Mouse (Mus musculus): ENCODE data around the gene Lrrc41. TPM values are rescaled to one million over a fixed set of nuclear protein-coding genes. Genes with fewer than 3 reads are reported as not detected.
A peak's percentile ranks its signal among the peaks of the same experiment; 100 is the strongest.

Lrrc41 gene
- polyA plus RNA-seq (2012; rRNA removed), result 47.3 and 56.4 TPM in 2 replicates

DNA sequence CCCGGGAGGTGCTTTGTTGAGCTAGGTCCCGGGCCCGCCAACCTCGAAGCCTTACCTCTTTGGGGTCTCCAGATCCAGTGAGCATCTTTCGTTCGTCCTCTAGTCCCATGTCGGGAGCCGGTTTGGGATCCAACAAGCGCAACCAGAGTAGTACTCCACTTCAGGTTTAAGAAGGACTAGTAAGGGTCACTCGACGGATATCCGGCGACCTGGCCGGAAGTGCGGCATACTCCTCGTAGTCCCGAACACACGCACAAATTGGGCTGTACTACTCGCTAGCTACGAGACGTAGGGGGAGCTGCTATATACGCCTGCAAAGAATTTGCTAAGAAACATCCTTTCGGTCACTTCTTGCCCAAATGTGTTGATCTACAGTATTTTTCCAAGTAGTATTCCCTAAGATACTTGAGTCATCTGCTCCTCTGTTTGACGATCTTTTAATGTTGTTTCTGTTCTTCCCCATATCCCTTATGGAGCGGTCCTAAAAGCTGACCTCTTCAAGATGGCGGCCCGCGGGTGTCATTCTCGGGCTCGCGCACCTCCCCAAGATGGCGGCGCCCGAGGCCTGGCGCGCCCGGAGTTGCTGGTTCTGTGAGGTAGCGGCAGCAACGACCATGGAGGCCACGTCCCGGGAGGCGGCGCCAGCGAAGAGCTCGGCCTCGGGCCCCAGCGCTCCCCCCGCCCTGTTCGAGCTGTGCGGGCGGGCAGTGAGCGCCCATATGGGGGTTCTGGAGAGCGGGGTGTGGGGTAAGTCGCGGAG is at the start of gene Lrrc41, which contains the start of gene Uqcrh:
Gene Lrrc41, plus strand, starts transcription at position 409 of the 760 bp plus-strand sequence.
Gene Uqcrh, minus strand, starts transcription at position 211 of the 760 bp plus-strand sequence.
- Histone ChIP-seq H3K4me3 (ENCODE audit: insufficient read depth, low read depth, low read length) (peak within 1 kb of the TSS; percentile 99), H3K27me3 (replicated peaks; ENCODE audit: control insufficient read depth, insufficient read depth, low read length) (no peaks in the 10 kb centered on the region; the same call in 1 of the 2 replicates), H3K27ac (ENCODE audit: insufficient read depth, low read depth, low read length) (peak within 1 kb of the TSS; percentile 99), H3K36me3 (ENCODE audit: control insufficient read depth, insufficient read depth, low read length) (peaks cover 3% of the 10 kb centered on the region; the same call in 1 of the 2 replicates), H3K4me1 (ENCODE audit: control insufficient read depth, insufficient read depth, low read length) (peaks cover 22% of the 10 kb centered on the region)
- TF ChIP-seq POLR2A (IDR thresholded peaks at IDR 0.05; ENCODE audit: low read depth, low read length) (peak; percentile 78), CTCF (conservative IDR thresholded peaks at IDR 0.05; ENCODE audit: insufficient read depth, insufficient read length, low read depth, low read length) (no peak)
- DNase-seq, result peak; percentile 97
- WGBS, result under 1% methylated on average over 55 of the region's 55 CpGs

DNA sequence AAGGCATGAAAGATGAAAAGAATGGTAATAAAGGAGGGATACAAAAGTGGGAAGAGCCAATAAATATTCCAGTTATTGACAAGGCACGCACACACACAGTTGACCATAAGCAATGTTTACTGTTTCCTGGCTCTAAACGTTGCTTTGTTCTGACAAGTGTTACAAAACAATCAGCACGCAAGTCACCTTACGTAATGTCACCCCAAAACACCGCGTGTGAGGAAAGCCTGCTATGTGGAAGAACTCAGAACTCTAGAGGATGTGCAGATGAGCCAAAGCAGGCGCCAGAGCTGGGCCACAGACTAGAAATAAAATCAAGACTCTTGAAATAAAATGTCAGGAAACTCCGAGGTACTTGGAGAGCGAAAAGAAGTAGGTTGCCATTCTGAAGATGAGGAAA is 42.2 kb upstream of the Lrrc41 start:
- DNase-seq, result no peak
- no peaks in the 10 kb centered on the region for H3K27me3 ChIP-seq (replicated peaks; ENCODE audit: control insufficient read depth, insufficient read depth, low read length)
- H3K27ac ChIP-seq (ENCODE audit: insufficient read depth, low read depth, low read length), result no peak overlapping the region
- 91% methylated on average over 9 of the region's 9 CpGs for WGBS
- no peak for TF ChIP-seq CTCF (conservative IDR thresholded peaks at IDR 0.05; ENCODE audit: insufficient read depth, insufficient read length, low read depth, low read length)
- no peak for TF ChIP-seq POLR2A (IDR thresholded peaks at IDR 0.05; ENCODE audit: low read depth, low read length)
- no peak overlapping the region for H3K4me3 ChIP-seq (ENCODE audit: insufficient read depth, low read depth, low read length)
- H3K4me1 ChIP-seq (ENCODE audit: control insufficient read depth, insufficient read depth, low read length), result peaks cover 3% of the 10 kb centered on the region; the same call in 1 of the 2 replicates
- no peaks in the 10 kb centered on the region for H3K36me3 ChIP-seq (ENCODE audit: control insufficient read depth, insufficient read depth, low read length)

DNA sequence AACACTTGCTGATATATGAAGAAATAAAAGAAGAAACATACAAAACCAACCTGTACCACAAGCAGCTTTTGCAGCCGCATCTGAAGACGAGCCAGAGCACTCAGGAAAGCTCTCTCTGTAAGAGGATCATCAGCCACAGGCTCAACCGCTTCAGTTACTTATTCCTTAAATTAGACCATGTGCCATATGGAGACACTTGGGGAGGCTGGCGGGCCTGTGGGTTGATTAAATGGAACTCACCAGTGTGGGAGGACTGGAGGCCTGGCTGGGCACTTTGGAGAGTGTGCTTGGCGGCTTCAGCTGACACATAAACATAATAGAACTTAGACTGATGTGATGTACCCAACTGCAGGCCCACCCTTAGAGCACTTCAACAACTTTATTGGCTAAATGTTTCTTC is 41.7 kb upstream of the Lrrc41 start:
- WGBS, result 91% methylated on average over 5 of the region's 5 CpGs
- H3K36me3 ChIP-seq (ENCODE audit: control insufficient read depth, insufficient read depth, low read length), result no peaks in the 10 kb centered on the region
- no peak overlapping the region for H3K27ac ChIP-seq (ENCODE audit: insufficient read depth, low read depth, low read length)

DNA sequence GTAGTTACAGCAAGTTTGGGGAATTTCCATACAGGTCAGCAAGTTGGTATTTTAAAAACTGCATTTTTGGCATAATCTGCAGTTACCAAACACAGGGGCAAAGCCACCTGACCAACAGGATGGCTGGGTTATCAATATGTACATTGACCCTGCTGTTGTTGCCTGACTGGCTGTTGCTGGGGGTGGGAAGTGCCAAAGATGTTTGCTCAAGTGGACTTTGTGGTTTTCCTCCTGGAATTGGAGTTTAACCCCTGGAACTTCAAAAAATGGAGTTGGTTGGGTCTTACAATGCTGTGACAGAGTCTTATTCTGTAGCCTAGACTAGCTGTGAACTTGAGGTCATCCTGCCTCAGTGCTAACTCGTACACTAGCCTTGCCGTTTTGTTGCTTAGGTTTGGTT is 34.6 kb upstream of the Lrrc41 start:
- 54% methylated on average over 2 of the region's 2 CpGs for WGBS
- Histone ChIP-seq H3K36me3 (ENCODE audit: control insufficient read depth, insufficient read depth, low read length) (no peaks in the 10 kb centered on the region; the same call in none of the 2 replicates), H3K27me3 (replicated peaks; ENCODE audit: control insufficient read depth, insufficient read depth, low read length) (no peaks in the 10 kb centered on the region), H3K4me1 (ENCODE audit: control insufficient read depth, insufficient read depth, low read length) (peaks cover 2% of the 10 kb centered on the region; the same call in 1 of the 2 replicates), H3K4me3 (ENCODE audit: insufficient read depth, low read depth, low read length) (no peak overlapping the region), H3K27ac (ENCODE audit: insufficient read depth, low read depth, low read length) (no peak overlapping the region; the same call in 1 of the 2 replicates)
- no peak for TF ChIP-seq CTCF (conservative IDR thresholded peaks at IDR 0.05; ENCODE audit: insufficient read depth, insufficient read length, low read depth, low read length)
- no peak for TF ChIP-seq POLR2A (IDR thresholded peaks at IDR 0.05; ENCODE audit: low read depth, low read length)
- peak; percentile 58 for DNase-seq

More for the DNA sequence above, 41.7 kb upstream of the Lrrc41 start:
- DNase-seq, result no peak
- Histone ChIP-seq H3K27me3 (replicated peaks; ENCODE audit: control insufficient read depth, insufficient read depth, low read length) (no peaks in the 10 kb centered on the region), H3K4me1 (ENCODE audit: control insufficient read depth, insufficient read depth, low read length) (peaks cover 3% of the 10 kb centered on the region; the same call in 1 of the 2 replicates), H3K4me3 (ENCODE audit: insufficient read depth, low read depth, low read length) (no peak overlapping the region)
- TF ChIP-seq POLR2A (IDR thresholded peaks at IDR 0.05; ENCODE audit: low read depth, low read length), result no peak
- TF ChIP-seq CTCF (conservative IDR thresholded peaks at IDR 0.05; ENCODE audit: insufficient read depth, insufficient read length, low read depth, low read length), result no peak

DNA sequence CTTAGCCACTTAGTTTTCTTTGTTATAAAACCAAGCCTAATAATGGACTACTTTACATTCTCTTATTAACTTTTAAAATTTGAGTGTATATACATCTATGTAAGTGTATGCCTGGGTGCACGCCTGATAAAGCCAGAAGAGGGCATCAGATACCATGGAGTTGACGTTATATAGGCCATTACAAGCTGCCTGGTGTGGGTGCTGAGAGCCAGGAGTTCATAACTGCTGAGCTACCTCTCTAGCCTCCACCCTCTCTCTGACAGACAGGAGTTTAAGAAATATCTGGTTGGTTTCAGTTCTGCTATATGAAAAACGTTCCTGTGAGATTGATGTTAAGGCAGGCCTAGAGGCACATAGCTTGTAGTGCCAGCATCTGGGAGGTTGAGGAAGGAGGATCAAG is 32.9 kb upstream of the Lrrc41 start:
- 78% methylated on average over 3 of the region's 3 CpGs for WGBS
- H3K36me3 ChIP-seq (ENCODE audit: control insufficient read depth, insufficient read depth, low read length), result no peaks in the 10 kb centered on the region; the same call in none of the 2 replicates
- TF ChIP-seq POLR2A (IDR thresholded peaks at IDR 0.05; ENCODE audit: low read depth, low read length), result no peak
- TF ChIP-seq CTCF (conservative IDR thresholded peaks at IDR 0.05; ENCODE audit: insufficient read depth, insufficient read length, low read depth, low read length), result no peak

DNA sequence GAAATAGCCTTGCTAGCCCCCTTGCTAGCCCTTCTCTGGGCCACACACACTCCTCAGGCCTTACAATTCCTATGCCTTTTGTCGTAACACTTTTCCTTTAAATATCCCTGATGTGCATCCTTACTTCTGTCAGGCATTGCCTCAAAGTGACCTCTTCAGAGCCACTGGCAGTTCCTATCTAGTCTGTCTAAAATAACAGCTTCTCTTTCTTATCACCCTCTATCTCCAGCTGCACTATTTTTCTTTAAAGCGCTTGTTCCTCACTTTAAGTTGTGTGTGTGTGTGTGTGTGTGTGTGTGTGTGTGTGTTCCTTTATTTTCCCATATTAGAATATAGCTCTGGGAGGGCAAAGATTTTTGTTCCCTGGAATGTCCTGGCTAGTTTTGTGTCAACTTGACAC is 28.5 kb upstream of the Lrrc41 start:
- 95% methylated on average over 2 of the region's 2 CpGs for WGBS
- Histone ChIP-seq H3K4me1 (ENCODE audit: control insufficient read depth, insufficient read depth, low read length) (no peaks in the 10 kb centered on the region), H3K4me3 (ENCODE audit: insufficient read depth, low read depth, low read length) (no peak overlapping the region), H3K27ac (ENCODE audit: insufficient read depth, low read depth, low read length) (no peak overlapping the region), H3K27me3 (replicated peaks; ENCODE audit: control insufficient read depth, insufficient read depth, low read length) (no peaks in the 10 kb centered on the region), H3K36me3 (ENCODE audit: control insufficient read depth, insufficient read depth, low read length) (no peaks in the 10 kb centered on the region; the same call in none of the 2 replicates)
- TF ChIP-seq CTCF (conservative IDR thresholded peaks at IDR 0.05; ENCODE audit: insufficient read depth, insufficient read length, low read depth, low read length), result no peak
- no peak for TF ChIP-seq POLR2A (IDR thresholded peaks at IDR 0.05; ENCODE audit: low read depth, low read length)
- DNase-seq, result no peak

More for the DNA sequence above, 32.9 kb upstream of the Lrrc41 start:
- no peaks in the 10 kb centered on the region for H3K27me3 ChIP-seq (replicated peaks; ENCODE audit: control insufficient read depth, insufficient read depth, low read length)
- peaks cover 2% of the 10 kb centered on the region; the same call in 1 of the 2 replicates for H3K4me1 ChIP-seq (ENCODE audit: control insufficient read depth, insufficient read depth, low read length)
- DNase-seq, result no peak
- H3K4me3 ChIP-seq (ENCODE audit: insufficient read depth, low read depth, low read length), result no peak overlapping the region
- no peak overlapping the region for H3K27ac ChIP-seq (ENCODE audit: insufficient read depth, low read depth, low read length)

DNA sequence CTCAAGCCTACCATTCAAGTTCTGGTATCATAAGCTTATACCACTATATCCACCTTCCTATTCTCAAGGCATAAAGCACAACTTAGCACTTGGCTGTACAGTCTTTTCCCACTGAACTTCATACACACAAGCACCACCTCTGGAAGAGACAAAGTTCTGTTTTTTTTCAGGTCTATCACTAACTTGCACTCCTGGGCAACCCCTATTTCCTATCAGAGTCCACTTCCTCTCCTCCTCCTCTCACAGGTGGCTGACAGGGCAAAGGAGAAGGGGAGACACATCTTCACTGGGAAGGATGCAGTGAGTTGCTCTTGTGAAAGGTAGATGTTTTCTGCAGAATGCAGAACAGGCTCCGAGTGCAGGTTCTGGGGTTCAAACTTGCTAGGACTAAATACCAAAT is 27.4 kb upstream of the Lrrc41 start:
- TF ChIP-seq CTCF (conservative IDR thresholded peaks at IDR 0.05; ENCODE audit: insufficient read depth, insufficient read length, low read depth, low read length) (no peak), POLR2A (IDR thresholded peaks at IDR 0.05; ENCODE audit: low read depth, low read length) (no peak)
- H3K4me1 ChIP-seq (ENCODE audit: control insufficient read depth, insufficient read depth, low read length), result no peaks in the 10 kb centered on the region
- 93% methylated on average over 1 of the region's 1 CpGs for WGBS
- H3K4me3 ChIP-seq (ENCODE audit: insufficient read depth, low read depth, low read length), result no peak overlapping the region
- no peaks in the 10 kb centered on the region; the same call in 1 of the 2 replicates for H3K36me3 ChIP-seq (ENCODE audit: control insufficient read depth, insufficient read depth, low read length)
- H3K27ac ChIP-seq (ENCODE audit: insufficient read depth, low read depth, low read length), result no peak overlapping the region
- DNase-seq, result no peak
- no peaks in the 10 kb centered on the region for H3K27me3 ChIP-seq (replicated peaks; ENCODE audit: control insufficient read depth, insufficient read depth, low read length)
